Mouse (Mus musculus) limb, embryonic 14.5 days (tissue): Measurements from ENCODE around the gene Txn1. TPM values are rescaled to one million over a fixed set of nuclear protein-coding genes. Genes with fewer than 3 reads are reported as not detected.

Experiments
- ATAC-seq: fragments of 200-750 bp; cut with Nextera tagmentation; 2 replicates; pipeline ENCODE4 v1.8.0; 2017; ENCODE audit warnings: low read depth, moderate number of reproducible peaks, moderate TSS enrichment; ENCODE audit not compliant: low FRiP score
- DNase-seq: peaks from one replicate; pipeline ENCODE4 v3.0.0-alpha.2; 2015; ENCODE audit warnings: low spot score
- H3K27ac ChIP-seq: fragments of 300-500 bp; sonication (generic); replicated peaks from 2 replicates; pipeline ENCODE4 v1.5.1; 2014; ENCODE audit warnings: low read depth, mild to moderate bottlenecking, low read length, moderate library complexity, mixed read lengths
- H3K27me3 ChIP-seq: fragments of 300-500 bp; sonication (generic); 2 replicates; pipeline ENCODE4 v1.6.1; 2014; ENCODE audit warnings: low read length, mixed read lengths; ENCODE audit not compliant: control insufficient read depth, insufficient read depth
- H3K36me3 ChIP-seq: fragments of 300-500 bp; sonication (generic); 2 replicates; pipeline ENCODE4 v1.6.1; 2014; ENCODE audit warnings: mild to moderate bottlenecking, low read length, moderate library complexity, mixed read lengths; ENCODE audit not compliant: control insufficient read depth, insufficient read depth
- H3K4me1 ChIP-seq: fragments of 300-500 bp; sonication (generic); 2 replicates; pipeline ENCODE4 v1.6.1; 2014; ENCODE audit warnings: antibody characterized with exemption, low read length, mixed read lengths; ENCODE audit not compliant: control insufficient read depth, insufficient read depth
- H3K4me2 ChIP-seq: fragments of 300-500 bp; sonication (generic); replicated peaks from 2 replicates; pipeline ENCODE4 v1.6.1; 2014; ENCODE audit warnings: low read depth, mild to moderate bottlenecking, low read length, moderate library complexity; ENCODE audit not compliant: severe bottlenecking
- H3K4me3 ChIP-seq: fragments of 300-500 bp; sonication (generic); replicated peaks from 2 replicates; pipeline ENCODE4 v1.5.1; 2014; ENCODE audit warnings: low read length
- H3K9ac ChIP-seq: fragments of 300-500 bp; sonication (generic); 2 replicates; pipeline ENCODE4 v1.6.1; 2014; ENCODE audit warnings: mild to moderate bottlenecking, low read depth, low read length, moderate library complexity; ENCODE audit not compliant: severe bottlenecking
- H3K9me3 ChIP-seq: fragments of 300-500 bp; sonication (generic); 2 replicates; pipeline ENCODE4 v1.6.1; 2016; ENCODE audit warnings: low read length; ENCODE audit not compliant: control insufficient read depth
- POLR2A ChIP-seq: fragments of 200-500 bp; IDR thresholded peaks from 2 replicates; pipeline ENCODE4 v1.8.0; 2012; ENCODE audit warnings: inconsistent platforms, mild to moderate bottlenecking, moderate library complexity, borderline replicate concordance; ENCODE audit not compliant: insufficient read depth, insufficient read length; ENCODE audit errors: extremely low read depth
- WGBS: fragments of 180-500 bp; shearing (Covaris S2); extraction: QIAGEN DNeasy Blood & Tissue Kit; methylation state at CpG from one replicate; pipeline ENCODE4 v1.1.7; 2014; 5-methylcytosine and 5-hydroxymethylcytosine counted together
- polyA plus RNA-seq, 2 experiments: library from polyadenylated mRNA; depleted of rRNA in 1 of 2; stranded (reverse) in 1 of 2; unstranded in 1 of 2; fragments of >200 nt; fragmentation: Nextera tagmentation in 1 of 2; extraction: Ambion mirVana in 1 of 2; gene quantifications; 2 replicates each; pipeline versions ENCODE4 v1.2.1 to v1.2.3; 2012 to 2014

The Txn1 gene
- polyA plus RNA-seq, 2 experiments: 292 to 378 TPM

DNA sequence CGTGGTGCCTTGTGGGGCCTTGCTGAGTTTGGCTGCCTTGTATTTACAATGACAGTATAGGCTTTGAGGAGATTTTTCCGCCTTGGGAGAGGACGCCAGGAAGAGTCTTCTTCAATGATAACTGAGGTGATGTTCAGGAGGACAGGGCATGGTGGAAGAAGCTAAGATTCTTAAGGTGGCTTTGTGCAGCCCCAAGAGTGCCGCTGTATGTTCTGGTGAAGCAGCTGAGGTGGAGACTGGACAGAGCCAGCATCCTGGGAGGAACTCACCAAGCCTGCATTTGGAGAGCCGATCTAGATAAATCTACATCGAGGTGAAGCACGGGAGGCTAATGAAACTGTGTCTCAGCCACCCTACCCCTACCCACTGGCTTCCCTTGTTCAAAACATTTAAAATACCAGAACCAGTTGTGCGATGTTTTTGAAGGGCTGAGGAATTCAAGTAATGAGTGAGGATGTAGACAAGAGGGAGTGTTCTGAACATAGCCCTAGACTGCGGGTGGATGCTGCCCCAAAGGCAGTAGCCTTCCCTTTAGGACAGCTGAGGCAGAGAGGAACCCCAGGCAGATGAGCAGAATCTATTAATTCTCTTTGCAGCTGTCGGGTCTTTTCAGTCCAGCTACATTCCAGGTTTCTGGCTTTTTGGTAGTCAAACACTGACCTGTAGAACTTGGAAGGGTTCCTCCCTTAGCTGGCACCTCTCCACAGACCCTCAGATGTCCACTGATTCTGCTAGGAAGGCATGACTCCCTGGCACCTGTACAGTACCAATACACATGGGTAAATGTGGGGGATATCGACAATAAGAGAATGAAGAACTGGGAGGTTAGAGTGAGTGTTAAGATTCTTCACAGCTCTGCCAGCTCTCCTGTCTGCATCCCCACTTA, 1.2 kb upstream of the Txn1 start:
- Histone ChIP-seq H3K4me1 (peaks cover 23% of the 10 kb centered on the region), H3K4me3 (peak overlapping the region; percentile 83), H3K27ac (peak overlapping the region; percentile 81; the same call in 1 of the 2 replicates), H3K9me3 (no peaks in the 10 kb centered on the region), H3K4me2 (peak overlapping the region; percentile 68), H3K27me3 (no peaks in the 10 kb centered on the region), H3K9ac (peak overlapping the region; percentile 42; the same call in 1 of the 2 replicates), H3K36me3 (no peaks in the 10 kb centered on the region)
- TF ChIP-seq POLR2A: no peak
- DNase-seq (no peak), ATAC-seq (no peak)
- WGBS: 41% methylated on average over 11 of the region's 11 CpGs

DNA sequence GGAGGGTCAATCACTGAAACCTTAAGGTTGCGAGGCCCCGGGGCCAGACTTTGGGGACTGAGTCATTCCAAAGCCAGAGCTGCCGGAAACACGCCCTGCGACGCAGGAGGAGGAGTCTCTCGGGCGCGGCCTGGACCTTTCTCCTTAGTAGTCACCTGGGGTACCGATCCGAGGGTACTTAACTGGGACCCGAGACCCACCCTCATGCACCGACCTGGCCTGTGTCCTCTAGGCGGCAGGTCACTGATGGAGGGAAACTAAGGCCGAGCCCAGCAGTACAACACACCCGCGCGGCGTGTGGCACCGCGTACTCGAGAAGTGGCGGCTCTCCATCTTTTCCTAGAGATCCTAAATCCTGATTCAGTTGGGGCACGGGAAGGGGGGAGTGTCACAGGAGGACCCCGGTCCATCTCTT, 660 bp downstream of the Txn1 start:
- ATAC-seq (0 out of 2 replicates have a peak, but pooled peaks have one; percentile 1), DNase-seq (peak; percentile 80)
- peak overlapping the region; percentile 68 for H3K4me2 ChIP-seq
- H3K36me3 ChIP-seq: peaks cover 15% of the 10 kb centered on the region
- peak overlapping the region; percentile 83 for H3K4me3 ChIP-seq
- H3K27ac ChIP-seq: peak overlapping the region; percentile 85
- no peaks in the 10 kb centered on the region for H3K27me3 ChIP-seq
- 0 out of 2 replicates have a peak, but pooled peaks cover 9% of the 10 kb centered on the region for H3K9me3 ChIP-seq
- peak overlapping the region; percentile 82 for H3K9ac ChIP-seq
- TF ChIP-seq POLR2A: no peak
- peaks cover 23% of the 10 kb centered on the region for H3K4me1 ChIP-seq
- WGBS: under 1% methylated on average over 25 of the region's 25 CpGs

DNA sequence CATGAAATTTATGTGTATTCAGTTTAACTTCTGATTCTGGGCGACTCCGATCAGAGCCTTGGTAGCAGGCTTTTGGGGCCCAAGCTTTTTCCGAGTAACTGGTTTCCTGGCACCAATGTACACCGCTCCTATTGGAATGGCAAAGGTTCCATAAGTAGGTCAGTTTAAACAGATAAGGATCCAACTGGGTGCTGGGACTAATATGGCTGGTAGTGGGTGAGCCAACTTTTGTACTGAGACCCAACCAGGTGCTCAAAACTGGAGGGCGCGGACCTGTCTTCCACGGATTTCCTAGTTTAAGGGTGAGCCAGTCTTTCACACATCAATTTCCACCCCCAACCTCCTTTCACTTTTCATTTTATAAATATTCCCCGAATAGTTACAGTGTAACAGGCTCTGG, 1.2 kb downstream of the Txn1 start:
- peak overlapping the region; percentile 83 for H3K4me3 ChIP-seq
- H3K27ac ChIP-seq: peak overlapping the region; percentile 85; the same call in 1 of the 2 replicates
- 0 out of 2 replicates have a peak, but pooled peaks cover 9% of the 10 kb centered on the region for H3K9me3 ChIP-seq
- 76% methylated on average over 8 of the region's 8 CpGs for WGBS
- no peak for TF ChIP-seq POLR2A
- peak overlapping the region; percentile 68 for H3K4me2 ChIP-seq
- peaks cover 21% of the 10 kb centered on the region for H3K36me3 ChIP-seq
- peak overlapping the region; percentile 82 for H3K9ac ChIP-seq
- peaks cover 23% of the 10 kb centered on the region for H3K4me1 ChIP-seq
- no peaks in the 10 kb centered on the region for H3K27me3 ChIP-seq
- DNase-seq (no peak), ATAC-seq (no peak)

DNA sequence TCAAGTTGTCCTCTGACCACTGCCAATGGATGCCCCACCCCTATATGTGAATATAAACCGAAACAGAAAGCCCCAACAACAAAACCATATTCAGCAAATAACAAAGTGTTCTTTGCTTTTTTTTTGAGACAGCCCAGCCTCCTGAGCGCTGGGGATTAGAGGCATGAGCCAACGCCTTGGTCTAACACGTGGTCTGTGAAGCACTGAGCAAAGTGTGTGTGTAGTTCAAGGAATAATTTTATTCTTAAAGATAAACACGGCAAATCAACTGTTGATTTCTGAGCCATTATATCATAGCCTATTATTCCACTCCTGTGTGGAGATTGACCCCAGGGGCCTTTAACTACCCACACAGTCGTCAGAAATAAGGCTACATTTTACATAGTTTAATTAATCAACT, 1.6 kb downstream of the Txn1 start:
- Histone ChIP-seq H3K4me2 (peak overlapping the region; percentile 68), H3K9ac (no peak overlapping the region), H3K27ac (peak overlapping the region; percentile 85; the same call in 1 of the 2 replicates), H3K36me3 (peaks cover 25% of the 10 kb centered on the region), H3K9me3 (0 out of 2 replicates have a peak, but pooled peaks cover 9% of the 10 kb centered on the region), H3K27me3 (no peaks in the 10 kb centered on the region), H3K4me3 (peak overlapping the region; percentile 83), H3K4me1 (peaks cover 23% of the 10 kb centered on the region)
- 75% methylated on average over 6 of the region's 6 CpGs for WGBS
- ATAC-seq (no peak), DNase-seq (no peak)
- TF ChIP-seq POLR2A: no peak

DNA sequence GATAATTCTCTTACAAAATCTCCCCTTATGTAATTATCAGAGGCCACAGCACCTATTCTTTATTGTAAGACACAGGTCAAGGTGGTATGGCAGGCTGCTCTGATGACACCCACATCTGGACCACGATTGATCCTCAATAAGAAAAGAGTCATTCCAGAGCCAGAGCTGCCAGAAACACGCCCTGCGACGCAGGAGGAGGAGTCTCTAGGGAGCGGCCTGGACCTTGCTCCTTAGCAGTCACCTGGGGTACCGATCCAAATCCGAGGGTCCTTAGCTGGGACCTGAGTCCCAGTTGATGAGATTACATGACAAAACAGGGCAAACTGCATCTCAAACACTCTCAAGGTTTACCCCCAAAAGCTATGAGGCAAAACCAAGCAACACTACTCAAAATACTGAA, 2.4 kb downstream of the Txn1 start:
- H3K27me3 ChIP-seq: no peaks in the 10 kb centered on the region
- ATAC-seq (no peak), DNase-seq (no peak)
- H3K27ac ChIP-seq: no peak overlapping the region
- H3K4me1 ChIP-seq: peaks cover 23% of the 10 kb centered on the region
- H3K4me2 ChIP-seq: no peak overlapping the region
- no peak for TF ChIP-seq POLR2A
- H3K4me3 ChIP-seq: no peak overlapping the region
- WGBS: 92% methylated on average over 7 of the region's 7 CpGs
- no peak overlapping the region for H3K9ac ChIP-seq
- H3K9me3 ChIP-seq: 0 out of 2 replicates have a peak, but pooled peaks cover 9% of the 10 kb centered on the region
- H3K36me3 ChIP-seq: peaks cover 33% of the 10 kb centered on the region
